Mouse (Mus musculus): ENCODE data around the gene Grb2.

Grb2 gene

DNA sequence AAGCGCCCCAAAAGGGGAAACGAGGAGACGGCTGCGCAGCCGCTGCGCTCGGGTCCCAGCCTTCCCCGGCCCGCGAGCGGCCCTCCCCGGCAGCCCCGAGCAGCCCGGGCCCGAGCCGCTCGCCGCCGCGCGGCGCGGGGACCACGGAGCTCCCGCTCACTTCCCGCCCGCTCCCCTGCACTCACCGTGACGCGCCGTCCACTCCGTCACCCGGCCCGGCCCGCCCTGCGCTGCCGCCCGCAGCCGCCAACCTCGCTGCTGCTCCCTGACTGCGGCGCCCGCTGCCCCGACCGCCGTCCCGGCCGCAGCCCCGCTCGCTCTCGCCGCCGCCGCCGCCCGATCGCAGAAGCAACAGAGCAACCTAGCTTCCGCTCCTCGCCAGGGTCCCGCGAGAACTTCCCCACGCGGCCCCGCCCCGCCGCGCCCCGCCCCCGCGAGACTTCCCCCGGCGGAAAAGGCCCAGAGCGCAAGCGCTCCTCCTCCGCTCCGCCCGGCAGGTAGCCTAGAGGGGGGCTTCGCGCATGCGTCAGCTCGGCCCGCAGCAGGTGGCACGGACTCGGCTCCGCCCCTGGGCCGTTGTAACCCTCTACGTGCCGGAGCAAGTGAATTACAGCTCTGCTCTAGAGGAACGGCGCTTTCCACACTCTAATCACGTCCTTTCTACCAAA, at the start of gene Grb2:
Gene Grb2 (minus strand): TSS at position 389 of the 668 bp plus-strand sequence.
- DNase-seq (ENCODE audit: low spot score in 2 of 2), result peak; percentile 93 to 95

- DNase-seq (ENCODE audit: low spot score in 2 of 2), result no peak
These were observed 45.1 kb upstream of the Grb2 start for GRCm38 (mm10) chr11:115753485-115753884.

DNA sequence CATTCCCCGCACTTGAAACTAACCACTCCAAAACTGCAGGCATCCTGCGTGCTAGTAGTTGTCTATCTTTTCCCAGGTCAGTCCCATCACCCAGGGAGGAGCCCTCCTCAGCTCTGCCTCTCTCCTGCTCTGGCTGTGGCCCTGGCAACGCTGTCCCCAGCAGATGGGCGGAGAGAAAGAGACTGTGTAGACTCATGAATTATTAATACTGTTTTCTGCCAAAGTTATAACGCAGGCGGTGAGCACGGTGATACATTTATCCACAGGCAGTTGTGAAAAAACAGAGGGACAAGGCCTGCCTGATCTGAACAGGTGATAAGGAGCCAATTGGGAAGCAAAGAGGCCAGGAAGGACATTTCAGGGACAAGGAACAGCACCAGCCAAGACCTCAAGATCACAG, 44.3 kb upstream of the Grb2 start:
- no peak for DNase-seq (ENCODE audit: low spot score in 2 of 2)

DNA sequence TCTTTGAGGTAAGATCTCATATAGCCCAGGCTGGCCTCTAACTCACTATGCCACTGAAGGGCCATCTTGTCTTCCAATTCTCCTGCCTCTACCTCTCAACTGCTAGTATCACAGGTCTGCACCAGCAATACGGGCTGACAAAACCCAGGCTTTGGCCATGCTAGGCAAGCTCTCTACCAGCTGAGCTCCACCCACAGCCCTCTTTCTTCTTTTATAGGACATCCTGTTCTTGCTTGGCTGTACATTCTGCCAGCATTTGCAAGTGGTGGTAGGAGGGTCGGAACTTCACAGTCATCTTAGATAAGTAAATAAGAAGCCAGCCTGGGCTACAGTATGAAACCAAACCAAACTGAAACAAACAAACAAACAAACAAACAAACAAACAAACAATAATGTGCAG, 43.3 kb upstream of the Grb2 start:
- no peak for DNase-seq (ENCODE audit: low spot score in 2 of 2)

GRCm38 (mm10) chr11:115749834-115750233, 41.4 kb upstream of the Grb2 start:
- no peak for DNase-seq (ENCODE audit: low spot score in 2 of 2)

- DNase-seq (ENCODE audit: low spot score in 2 of 2), result no peak
These were observed 39.0 kb upstream of the Grb2 start for GRCm38 (mm10) chr11:115747351-115747750.

DNA sequence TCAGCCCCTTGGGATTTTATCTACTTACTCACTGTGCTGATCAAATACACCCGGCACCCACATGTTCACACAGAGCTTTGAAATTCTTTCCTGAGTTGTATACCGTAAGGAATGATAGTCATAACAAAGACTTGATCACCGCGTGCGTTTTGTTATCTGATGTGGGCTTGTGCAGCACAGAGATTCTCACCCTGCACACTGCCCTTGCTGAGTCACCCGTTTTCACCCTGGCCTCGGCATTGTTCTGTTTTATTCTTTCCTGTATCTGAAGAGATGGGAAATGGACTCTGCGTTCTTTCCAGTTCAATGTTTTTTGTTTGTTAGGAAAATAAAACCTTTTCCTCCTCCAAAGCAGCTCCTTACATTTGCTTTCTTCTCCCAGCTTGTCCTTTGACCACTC, 38.4 kb upstream of the Grb2 start:
- DNase-seq (ENCODE audit: low spot score in 2 of 2), result no peak

GRCm38 (mm10) chr11:115746109-115746508, 37.7 kb upstream of the Grb2 start:
- no peak for DNase-seq (ENCODE audit: low spot score in 2 of 2)

- DNase-seq (ENCODE audit: low spot score in 2 of 2), result no peak
These were observed 36.0 kb upstream of the Grb2 start for GRCm38 (mm10) chr11:115744385-115744784.

DNA sequence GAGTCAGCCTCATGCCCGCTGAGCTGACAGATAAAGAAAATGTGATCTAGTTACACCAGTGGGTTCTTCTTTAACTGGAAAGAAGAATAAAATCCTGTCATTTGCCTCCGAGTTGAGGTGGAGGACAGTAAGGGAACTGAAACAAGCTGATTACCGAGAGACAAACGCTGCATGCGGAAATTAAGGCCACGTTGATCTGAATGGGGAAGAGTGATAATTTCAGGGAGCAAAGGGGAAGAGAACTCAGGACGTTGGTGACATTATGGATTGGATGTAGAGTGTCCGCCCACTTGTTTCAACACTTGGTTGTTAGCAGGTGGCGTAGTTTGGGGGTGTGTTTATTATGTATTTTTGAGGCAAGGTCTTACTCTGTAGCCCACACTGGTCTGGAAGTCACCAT, 34.5 kb upstream of the Grb2 start:
- no peak for DNase-seq (ENCODE audit: low spot score in 2 of 2)

- no peak for DNase-seq (ENCODE audit: low spot score in 2 of 2)
These were observed 32.7 kb upstream of the Grb2 start for GRCm38 (mm10) chr11:115741070-115741469.

DNA sequence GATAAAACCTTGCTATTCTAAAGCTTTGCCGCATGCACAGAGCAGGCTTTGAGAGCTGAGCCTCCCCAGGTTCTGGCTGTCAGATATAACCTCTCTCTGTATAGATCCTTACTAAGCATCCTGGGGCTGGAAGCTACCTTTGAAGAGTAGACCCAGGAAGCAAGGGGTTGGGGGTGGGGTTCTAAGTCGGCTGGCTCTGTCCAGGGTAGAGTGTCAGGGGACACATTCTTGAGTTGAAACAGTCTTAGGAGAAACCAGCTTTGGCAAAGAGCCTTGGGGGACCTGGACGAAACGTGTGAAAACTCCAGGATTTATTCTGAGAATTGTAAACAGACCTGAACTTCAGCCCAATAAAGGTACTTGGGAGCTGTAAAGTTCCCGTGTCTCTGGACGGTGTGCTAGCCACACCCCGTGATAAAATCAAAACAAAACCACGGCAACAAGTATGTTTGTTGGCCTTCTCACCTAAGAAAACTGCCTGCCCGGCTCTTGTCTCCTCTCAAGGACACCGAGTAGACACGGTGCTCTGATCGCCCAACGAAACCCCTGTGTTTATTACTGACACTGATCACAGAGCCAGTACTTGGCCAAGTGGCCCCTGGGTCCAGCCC, 30.0 kb upstream of the Grb2 start:
- no peak for DNase-seq (ENCODE audit: low spot score in 2 of 2)

GRCm38 (mm10) chr11:115737608-115738208, 29.3 kb upstream of the Grb2 start:
- no peak for DNase-seq (ENCODE audit: low spot score in 2 of 2)

DNA sequence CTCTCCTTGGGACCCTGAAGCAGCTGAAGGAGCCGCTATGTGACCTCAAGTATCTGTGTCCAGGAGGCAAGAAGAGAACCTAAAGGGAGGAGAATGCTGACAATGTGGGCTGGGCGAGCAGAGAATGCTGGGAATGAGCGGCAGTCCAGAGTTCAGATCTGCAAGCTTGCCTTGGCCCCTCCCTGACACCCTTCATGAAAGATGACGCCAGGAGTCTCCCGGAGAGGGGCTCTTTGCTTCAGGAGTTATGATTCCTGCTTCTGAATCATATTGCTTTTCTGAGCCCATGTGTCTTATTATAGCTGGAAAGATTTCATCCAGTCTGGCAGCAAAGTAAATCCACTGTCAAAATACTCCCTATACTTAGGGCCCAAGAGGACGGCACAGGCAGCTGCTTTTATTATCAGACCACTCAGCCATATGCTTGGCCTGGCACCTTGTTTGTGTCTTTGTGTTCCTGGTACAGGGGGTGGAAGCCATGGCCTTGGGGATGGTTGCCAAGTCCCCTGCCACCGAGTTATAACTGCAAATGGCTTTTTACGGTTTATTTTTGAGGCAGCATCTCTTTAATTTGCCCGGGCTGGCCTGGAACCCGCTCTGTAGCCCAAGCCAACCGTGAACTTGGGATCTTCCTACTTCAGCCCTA, 25.8 kb upstream of the Grb2 start:
- no peak for DNase-seq (ENCODE audit: low spot score in 2 of 2)

DNA sequence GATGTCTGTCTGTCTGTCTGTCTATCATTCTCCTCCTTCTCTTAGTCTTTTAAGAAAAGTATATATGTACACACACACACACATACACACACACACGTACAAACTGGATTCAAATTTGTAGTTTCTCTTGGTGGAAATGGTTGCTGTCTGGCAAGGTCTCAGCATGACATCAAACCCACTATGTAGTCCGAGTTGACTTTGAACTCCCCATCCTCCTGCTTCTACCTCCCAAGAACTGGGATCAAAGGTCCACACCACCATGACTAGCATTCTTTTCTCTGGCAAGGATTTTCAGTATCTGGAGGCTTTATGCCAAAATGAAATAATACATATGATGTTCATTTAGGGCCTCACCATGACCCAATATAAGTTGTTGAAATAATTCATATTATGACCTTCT, 14.8 kb upstream of the Grb2 start:
- no peak for DNase-seq (ENCODE audit: low spot score in 2 of 2)

GRCm38 (mm10) chr11:115722638-115723037, 14.2 kb upstream of the Grb2 start:
- DNase-seq (ENCODE audit: low spot score in 2 of 2), result peak; percentile 78 to 87

DNA sequence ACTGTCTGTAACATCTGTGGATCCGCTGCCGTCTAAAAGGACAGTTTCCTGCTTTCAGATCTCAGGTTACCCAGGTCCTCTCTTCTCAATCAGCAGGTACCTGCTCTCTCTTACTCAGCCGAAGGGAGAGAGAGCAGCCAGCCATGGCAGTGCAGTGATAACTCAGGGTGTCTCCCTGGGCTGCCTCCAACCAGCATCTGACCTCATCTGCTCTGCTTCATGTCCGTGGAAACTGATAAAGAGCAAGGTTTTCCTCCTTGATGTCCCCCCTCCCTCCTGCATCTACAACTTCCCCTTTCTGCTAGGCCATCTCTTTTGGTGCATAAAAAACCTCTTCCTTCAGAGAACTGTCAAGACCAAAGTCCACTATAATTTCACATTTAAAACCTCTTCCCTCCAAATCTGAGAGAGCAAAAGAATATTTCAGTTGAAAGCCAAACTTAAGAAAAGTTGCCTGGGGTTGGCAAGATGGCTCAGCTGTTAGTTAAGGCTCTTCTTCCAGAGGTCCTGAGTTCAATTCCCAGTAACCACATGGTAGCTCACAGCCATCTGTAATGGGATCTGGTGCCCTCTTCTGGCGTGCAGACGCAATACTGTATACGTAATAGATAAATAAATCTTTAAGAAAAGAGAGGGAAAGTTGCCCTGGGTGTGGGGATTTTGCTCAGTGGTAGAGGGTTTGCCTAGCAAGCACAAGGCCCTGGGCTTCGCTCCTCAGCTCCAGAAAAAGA, 9.4 kb upstream of the Grb2 start:
- no peak for DNase-seq (ENCODE audit: low spot score in 2 of 2)

GRCm38 (mm10) chr11:115716410-115717338, 8.3 kb upstream of the Grb2 start:
- DNase-seq (ENCODE audit: low spot score in 2 of 2), result no peak

DNA sequence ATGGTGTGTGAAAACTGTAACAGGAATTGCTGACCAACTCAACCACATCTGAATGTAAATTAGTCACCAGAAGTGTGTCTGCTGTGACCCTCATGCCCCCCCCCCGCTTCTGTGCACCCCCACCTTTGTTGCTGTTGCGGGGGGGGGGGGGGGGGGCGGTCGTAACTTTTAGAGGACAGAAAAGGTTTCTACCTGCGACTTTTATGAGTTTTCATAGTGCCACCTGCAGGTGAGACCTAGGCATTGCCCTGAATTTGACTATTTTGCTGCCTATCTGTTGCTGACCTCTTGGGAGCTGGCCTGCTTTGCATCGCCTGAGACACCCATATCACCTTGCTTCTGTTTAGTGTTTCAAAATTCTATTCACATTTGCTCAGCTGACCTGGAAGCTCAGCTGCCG, 6.1 kb upstream of the Grb2 start:
- DNase-seq (ENCODE audit: low spot score in 2 of 2), result no peak

DNA sequence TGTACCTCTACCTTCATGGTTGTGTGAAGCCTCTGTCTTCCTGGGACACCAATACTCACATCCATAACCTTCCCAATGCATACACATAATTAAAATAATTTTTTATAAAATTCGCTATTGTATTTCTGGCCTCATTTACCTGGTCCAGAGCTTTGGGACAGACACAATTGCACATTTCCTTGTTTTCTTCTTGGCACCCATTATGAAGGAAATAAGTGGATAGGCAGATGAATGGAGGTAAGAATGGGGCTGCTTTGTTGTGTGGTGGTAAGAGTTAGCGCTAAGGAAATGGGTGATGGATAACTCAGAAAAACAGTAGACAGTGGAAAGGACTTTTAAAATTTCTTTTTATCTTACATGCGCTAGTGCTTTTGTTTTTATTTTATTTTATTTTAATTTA, 5.0 kb upstream of the Grb2 start:
- no peak for DNase-seq (ENCODE audit: low spot score in 2 of 2)

DNA sequence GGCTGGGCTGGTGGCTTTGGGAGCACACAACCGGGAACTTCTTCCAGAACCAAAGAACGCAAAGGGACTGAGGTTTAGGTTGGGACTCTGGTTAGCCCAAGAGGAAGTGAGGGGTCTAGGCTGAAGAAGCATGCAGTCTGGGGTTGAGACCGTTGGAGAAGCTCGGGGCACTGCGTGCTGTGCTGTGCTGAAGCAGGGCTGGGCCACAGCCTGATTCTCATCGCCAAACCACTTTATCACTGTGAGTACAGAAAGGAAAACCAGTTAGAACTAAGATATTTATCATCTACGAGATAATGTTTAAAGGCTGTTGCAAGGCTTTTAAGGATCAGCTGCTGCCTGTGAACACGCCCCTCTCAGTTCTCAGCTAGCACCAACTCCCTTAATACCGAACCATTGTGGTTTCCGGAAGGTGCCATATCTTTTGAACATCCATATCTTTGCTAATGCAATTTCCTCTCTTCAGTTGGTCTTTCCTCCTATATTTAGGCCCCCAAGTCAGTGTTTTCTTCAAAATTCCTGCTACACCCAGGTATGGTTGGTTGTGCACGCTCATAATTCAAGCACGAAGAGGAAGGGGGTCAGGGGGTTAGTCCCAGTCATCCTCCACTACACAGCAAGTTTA, 4.4 kb upstream of the Grb2 start:
- no peak for DNase-seq (ENCODE audit: low spot score in 2 of 2)

Measured in heart, adult 9 months (tissue).